Mouse (Mus musculus): Measurements from ENCODE around the gene March5.

The March5 gene

DNA sequence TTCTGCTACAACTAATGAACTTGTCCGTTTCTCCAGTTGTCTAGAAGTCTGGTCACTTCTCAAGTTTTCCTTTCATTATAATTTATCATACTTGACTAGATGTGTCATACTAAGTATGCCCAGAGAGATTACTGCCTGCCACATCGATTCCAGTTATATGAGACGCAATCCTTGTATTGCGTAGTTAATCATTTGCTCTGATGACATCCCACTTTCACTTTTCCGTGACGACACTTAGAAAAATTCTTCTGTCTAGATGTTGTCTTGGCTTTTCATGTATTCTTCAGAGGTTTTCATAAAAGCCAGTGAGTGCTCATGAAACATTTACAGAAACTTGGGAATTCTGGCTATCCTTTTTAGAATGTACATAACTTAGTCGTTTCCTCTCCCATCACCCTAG, 1.6 kb downstream of the March5 start:
- no peak for DNase-seq (ENCODE audit: low spot score)

GRCm38 (mm10) chr19:37209467-37210128, 2.3 kb downstream of the March5 start:
- DNase-seq (ENCODE audit: low spot score), result peak; percentile 23

GRCm38 (mm10) chr19:37210457-37210856, 3.1 kb downstream of the March5 start:
- DNase-seq (ENCODE audit: low spot score), result no peak

- DNase-seq (ENCODE audit: low spot score), result no peak
These were observed 4.1 kb downstream of the March5 start for GRCm38 (mm10) chr19:37211416-37211815.

DNA sequence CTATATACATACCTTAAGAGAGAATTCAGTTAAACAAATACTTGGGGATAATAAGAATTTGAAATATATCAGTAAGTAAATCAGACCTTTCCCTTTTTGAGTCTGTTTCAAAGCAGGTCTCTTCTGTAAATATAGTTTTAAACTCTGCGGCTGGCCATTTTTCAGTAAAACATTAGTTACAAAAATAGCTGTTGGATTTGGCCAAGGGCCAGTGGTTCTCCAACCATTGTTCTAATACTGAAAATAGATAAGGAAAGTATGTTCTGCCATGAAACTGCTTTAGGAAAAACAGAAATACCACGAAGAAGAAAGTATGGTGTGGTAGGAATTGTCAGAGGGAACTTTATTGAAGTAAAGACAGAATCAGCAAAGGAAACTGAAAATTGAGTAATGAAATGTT, 7.4 kb downstream of the March5 start:
- no peak for DNase-seq (ENCODE audit: low spot score)

DNA sequence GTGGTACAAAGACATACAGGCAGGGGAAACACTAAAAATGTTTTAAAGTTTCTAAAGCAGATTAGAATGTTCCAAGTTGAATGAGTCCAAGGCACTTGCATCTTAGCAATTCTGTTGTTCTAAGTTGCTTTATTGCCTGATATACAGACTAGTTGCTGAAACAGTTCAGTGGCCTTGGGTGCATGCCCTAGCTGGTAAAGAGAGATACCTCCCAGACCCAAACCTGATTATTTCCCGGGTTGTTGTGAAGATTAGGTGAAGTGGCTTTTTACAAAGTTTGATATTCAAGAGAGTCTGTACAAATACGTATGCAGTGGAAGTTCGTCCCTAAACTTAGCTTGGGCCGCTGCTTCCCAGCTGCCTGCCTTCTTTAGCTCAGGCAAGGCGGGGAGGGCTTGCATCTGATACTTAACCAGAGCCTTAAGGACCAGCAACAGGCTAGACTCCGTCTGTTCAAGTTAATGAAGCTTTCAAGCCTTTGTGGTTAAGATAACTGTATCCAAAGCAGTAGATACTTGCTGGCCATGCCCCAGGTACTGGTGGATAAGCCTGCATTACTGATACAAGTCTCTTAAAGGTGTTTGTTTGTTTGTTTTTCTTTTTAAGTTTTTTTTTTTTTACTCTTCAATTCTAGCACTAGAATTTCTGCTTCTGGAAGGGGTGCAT, 18.0 kb downstream of the March5 start:
- no peak for DNase-seq (ENCODE audit: low spot score)

GRCm38 (mm10) chr19:37232598-37232997, 25.3 kb downstream of the March5 start:
- peak; percentile 5 for DNase-seq (ENCODE audit: low spot score)

- DNase-seq (ENCODE audit: low spot score), result peak; percentile 62
These were observed 26.5 kb downstream of the March5 start for GRCm38 (mm10) chr19:37233561-37234539.

DNA sequence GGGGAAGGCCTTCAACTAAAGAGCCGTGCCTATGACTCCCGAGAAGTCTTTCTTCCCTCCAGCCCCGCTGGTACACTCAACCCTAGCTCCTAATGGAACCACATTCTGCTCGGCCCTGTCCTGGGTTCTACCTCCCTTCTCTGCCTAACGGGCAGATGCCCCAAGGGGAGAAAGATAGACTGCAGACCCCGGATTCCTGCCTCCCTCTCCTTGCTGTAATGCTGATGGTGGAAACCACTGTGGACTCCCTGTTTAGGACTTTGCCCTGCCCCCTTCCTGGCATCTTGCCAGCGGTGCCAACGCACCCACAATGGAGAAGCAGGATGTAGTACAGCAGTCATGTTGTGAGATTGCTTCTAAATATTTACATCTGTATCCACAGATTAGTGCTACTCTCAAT, 28.5 kb downstream of the March5 start:
- no peak for DNase-seq (ENCODE audit: low spot score)

DNA sequence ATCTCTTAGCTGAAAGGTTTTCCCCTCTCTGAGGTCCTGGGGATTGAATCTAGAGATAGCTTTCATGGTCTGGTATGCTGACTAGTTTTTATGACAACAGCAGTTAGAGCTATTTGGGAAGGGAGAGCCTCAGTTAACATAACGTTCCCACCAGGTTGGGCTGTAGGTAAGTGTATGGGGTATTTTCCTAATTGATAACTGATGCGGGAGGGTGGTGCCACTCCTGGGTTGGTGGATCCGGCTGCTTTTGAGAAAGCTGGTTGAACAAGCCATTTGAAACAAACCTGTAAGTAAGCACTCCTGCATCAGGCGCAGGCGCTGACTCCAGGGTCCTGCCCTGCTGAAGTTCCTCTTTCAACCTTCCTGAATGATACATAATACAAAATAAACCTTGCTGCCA, 30.0 kb downstream of the March5 start:
- no peak for DNase-seq (ENCODE audit: low spot score)

DNA sequence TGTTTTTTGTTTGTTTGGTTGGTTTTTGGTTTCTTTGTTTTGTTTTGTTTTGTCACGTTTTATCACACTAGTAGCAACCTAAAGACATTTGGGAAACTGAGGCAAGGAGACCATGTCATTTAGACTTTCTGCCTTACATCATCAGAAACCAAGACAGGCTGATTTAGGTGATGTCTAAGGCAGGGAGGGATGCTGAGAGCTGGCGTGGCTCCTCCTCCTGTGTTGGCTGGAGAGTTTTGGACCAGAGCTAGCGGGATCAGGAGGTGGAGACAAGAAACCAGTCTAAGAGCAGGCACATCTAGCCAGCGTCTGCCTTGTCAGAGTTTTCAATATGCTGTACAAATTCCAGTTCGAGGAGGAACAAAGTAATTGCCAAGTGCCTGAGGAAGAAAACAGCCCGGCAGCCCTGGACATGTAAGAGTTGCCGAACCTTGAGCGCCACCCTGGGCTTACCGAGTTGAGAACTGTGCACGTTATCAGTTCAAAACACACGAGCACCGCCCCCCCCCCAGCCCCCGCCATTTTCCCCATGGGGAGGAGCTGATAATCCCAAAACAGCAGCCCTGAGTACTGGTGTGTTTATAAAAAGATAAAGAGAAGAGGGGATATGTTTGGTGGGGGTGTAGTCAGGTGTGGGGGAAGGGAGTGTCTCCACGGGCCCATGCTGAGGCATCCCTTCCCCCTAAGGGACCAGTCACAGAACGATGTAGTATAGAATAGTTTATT, 30.5 kb downstream of the March5 start:
- peak; percentile 11 for DNase-seq (ENCODE audit: low spot score)

DNA sequence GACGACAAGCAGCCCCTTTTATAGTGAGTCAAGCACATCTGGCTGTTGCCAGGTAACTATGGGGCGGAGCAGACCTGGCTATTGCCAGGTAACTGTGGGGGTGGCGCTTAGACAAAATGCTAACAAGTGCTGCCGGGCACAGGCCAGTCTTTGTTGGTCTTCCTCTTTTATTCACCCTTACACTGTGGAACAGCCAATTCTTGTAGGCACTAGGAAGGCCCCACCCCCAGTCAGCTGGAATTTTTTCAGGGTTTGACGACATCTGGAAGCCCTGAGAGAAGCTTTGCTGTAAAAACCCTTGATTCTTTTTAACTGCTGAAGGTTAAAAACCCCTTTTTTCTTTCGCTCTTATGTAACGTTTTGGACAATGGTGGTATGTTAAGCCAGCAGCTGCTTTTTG, 31.3 kb downstream of the March5 start:
- DNase-seq (ENCODE audit: low spot score), result no peak

GRCm38 (mm10) chr19:37239096-37239495, 31.8 kb downstream of the March5 start:
- DNase-seq (ENCODE audit: low spot score), result peak; percentile 87

DNA sequence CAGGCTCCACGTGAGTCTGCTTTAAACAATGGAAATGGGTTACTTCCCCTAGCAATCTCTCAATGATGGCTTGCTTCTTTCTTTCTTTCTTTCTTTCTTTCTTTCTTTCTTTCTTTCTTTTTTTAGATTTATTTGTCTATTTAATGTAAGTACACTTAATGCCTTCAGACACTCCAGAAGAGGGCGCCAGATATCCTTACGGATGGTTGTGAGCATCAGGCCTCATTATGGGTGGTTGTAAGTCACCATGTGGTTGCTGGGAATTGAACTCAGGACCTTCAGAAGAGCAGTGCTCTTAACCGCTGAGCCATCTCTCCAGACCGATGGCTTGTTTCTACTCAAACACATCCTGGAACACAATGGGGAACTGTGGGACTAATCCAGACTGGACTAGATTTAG, 33.9 kb downstream of the March5 start:
- peak; percentile 23 for DNase-seq (ENCODE audit: low spot score)

DNA sequence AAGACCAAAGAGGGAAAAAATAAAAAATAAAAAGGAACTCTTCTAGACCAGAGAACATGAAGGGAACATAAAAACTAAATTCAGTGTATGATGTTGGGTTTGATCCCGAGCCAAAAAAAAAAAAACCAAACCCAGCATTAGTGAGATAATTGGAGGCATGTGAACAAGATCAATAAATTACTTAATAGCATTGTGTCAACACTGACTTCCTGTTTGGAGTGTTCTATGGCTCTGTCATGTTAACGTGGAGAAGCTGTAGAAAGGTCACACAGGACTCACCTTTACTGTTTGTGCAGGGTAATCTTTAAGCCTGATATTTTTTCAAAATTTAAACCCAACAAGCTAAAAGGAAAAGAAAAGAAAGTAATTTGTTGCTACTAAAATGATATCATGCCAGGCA, 35.4 kb downstream of the March5 start:
- no peak for DNase-seq (ENCODE audit: low spot score)

DNA sequence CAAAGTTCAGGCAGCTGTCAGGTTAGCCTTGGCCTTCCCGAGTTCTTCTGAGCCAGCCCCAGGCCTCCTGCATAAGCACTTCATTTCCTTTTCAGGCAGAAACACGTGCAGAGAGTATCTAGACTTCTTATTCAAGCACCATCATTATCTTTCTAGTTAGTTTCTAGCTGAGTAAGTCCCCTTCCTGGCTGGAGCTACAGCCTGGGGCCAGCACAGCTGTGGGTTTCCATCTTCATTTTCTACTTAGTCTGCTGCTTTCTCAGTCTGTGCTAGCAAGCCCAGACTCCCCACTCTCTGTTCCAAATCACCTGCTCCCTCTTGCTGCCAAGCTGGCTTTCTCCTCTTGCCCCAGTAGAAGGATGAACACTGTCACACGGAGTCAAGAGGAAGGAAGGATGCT, 39.5 kb downstream of the March5 start:
- no peak for DNase-seq (ENCODE audit: low spot score)

DNA sequence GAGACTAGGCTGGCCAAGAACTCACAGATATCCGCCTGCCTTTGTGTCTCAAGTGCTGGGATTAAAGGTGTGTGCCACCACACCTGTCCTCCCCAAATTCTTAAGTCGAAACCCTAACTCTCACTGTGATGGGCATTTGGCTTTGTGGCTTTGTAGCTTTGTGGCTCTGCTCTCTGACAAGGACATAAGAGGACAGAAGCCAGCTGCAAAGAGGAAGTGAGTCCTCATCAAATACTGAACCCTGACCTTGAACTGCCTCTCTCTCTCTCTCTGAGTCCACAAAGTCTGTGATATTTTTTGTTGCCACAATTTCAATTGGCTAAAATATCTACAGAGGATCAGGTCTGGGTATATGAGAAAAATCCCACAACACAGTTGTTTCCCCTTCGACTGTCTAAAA, 40.9 kb downstream of the March5 start:
- no peak for DNase-seq (ENCODE audit: low spot score)

- DNase-seq (ENCODE audit: low spot score), result no peak
These were observed 44.8 kb downstream of the March5 start for GRCm38 (mm10) chr19:37252104-37252503.

DNA sequence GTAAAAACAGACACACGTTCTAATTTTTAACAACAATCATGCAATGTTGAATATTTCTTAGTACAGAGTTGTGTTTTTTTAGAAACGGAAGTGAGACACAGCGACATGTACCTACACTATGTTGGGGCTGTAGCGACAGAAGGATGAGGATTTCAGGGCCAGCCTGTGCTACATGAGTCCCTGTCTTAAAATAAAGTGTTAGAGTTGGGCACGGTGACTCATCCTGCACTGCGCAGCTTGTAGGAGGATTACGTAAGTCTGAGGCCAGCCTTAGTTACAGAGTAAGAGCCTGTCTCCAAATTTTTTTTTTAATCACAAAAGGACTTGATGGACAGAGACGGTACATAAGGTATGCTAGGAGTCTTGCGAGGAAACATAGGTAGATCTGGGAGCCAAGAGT, 48.0 kb downstream of the March5 start:
- no peak for DNase-seq (ENCODE audit: low spot score)

DNA sequence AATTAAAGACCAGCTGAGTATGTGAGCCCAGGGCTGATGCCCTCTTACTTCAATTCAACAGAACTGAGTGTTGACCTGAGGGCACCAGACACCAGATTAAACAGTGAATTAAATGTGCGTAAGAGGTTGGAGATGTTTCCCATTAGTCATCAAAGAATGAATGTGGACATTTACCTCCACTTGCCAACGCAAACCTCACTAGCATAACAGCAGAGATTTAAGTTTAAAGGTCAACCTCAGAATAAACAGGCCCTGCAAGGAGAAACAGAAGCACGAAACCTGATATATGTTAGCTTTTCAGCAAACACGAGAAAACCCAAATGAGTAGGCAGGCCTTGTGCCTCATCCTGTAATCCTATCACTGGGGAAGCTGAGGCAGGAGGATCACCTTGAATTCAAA, 55.0 kb downstream of the March5 start:
- DNase-seq (ENCODE audit: low spot score), result peak; percentile 7

DNA sequence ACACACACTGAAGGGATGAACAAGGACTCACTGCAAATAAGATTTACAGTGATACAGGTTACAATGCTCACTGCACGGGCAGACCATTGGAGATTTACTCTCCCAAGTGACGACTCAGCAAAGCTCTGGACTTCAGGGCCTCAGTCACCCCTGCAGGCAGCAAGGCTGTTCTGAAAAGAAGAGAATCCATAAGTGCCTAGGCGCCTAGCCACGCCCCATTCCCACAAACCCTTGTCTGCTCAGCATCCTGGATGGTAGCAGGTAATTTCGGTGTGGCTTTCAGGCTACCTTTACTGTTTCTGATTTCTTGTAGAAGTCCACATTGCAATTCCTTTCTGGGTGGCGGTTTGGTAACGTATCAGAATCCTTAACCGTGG, 56.2 kb downstream of the March5 start:
- DNase-seq (ENCODE audit: low spot score), result no peak

Measured in embryo, embryonic 10 days (tissue).